Mouse (Mus musculus): Measurements from ENCODE around the gene Nop56. TPM values are rescaled to one million over a fixed set of nuclear protein-coding genes. Genes with fewer than 3 reads are reported as not detected.

Nop56 gene
- total RNA-seq (2014; fragmentation: Nextera tagmentation) (501 and 575 TPM in 2 replicates), total RNA-seq (2017) (468 and 587 TPM in 2 replicates)

DNA sequence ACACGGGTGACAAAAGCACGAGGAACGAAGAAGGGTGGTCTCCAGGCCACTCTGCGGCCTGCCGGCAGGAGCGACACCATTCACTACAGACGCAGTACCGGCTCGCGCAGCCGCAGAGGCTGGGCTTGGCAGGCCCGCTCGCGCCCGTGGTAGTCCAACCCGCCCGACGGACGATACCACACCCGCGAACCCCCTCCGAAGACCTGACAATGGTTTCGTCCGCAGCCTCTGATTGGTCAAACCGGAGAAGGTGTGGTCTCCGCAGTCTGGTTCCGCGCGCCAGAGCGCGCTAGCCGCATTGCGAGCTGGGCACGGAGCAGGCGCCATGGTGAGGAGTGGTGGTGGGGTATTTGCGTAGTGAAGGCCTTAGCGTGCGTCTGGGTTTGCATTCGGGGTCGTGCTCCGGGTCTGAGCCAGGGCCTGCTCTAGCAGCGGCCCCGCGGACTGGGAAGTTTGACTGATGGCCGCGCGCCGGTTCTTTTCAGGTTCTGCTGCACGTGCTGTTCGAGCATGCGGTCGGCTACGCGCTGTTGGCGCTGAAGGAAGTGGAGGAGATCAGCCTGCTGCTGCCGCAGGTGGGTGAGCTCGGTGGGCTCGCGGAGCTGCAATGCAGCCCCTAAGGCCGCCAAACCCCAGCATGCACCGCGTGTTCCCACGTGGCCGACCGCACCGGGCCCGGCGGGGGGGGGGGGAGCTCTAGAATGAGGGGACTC lies at the start of gene Nop56:
TSS of gene Nop56 (plus strand) at position 282 of the 713 bp plus-strand sequence.
- ATAC-seq (replicated peaks; ENCODE audit: poor library complexity, severe bottlenecking), result peak; percentile 91

DNA sequence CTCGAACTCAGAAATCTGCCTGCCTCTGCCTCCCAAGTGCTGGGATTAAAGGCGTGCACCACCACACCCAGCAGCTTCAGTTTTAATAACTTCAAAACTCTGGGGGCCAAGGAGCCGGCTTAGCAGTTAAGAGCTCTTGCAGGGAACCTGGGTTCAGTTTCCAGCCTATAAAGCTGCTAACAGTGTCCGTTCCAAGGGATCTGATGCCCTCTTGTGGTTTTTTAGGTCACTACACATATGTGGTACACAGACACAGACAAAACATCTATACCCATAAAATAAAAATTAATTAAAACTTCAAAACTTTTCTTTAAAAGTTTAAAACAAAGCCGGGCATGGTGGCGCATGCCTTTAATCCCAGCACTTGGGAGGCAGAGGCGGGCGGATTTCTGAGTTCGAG lies 27.3 kb upstream of the Nop56 start:
- ATAC-seq (replicated peaks; ENCODE audit: poor library complexity, severe bottlenecking), result peak; percentile 44; the same call in 1 of the 2 replicates

- no peak for ATAC-seq (replicated peaks; ENCODE audit: poor library complexity, severe bottlenecking)
These were observed 26.0 kb upstream of the Nop56 start for GRCm38 (mm10) chr2:130248226-130248625.

GRCm38 (mm10) chr2:130256762-130257161 lies 17.5 kb upstream of the Nop56 start:
- no peak for ATAC-seq (replicated peaks; ENCODE audit: poor library complexity, severe bottlenecking)

GRCm38 (mm10) chr2:130260822-130261221 lies 13.4 kb upstream of the Nop56 start:
- no peak for ATAC-seq (replicated peaks; ENCODE audit: poor library complexity, severe bottlenecking)

DNA sequence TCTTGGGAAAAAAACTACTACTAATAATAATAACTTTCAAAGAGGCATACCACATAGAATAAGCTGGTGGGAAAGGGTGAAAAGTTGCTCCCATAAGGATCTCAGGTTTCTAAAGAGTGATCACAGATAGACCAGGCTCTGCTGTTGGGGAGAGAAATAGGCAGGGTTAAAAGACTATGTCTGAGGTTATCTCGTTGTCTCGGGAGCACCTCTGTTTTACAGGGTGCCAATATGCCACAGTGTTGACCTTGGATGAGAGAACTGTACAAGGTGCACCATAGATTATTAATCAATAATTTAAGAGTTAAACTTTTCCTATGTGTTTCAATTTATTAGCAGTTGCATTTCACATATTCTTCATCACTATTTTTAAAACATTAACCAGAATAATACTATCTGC lies 12.3 kb upstream of the Nop56 start:
- ATAC-seq (replicated peaks; ENCODE audit: poor library complexity, severe bottlenecking), result no peak

GRCm38 (mm10) chr2:130262398-130262797 lies 11.8 kb upstream of the Nop56 start:
- ATAC-seq (replicated peaks; ENCODE audit: poor library complexity, severe bottlenecking), result no peak

- ATAC-seq (replicated peaks; ENCODE audit: poor library complexity, severe bottlenecking), result no peak
These were observed 8.7 kb upstream of the Nop56 start for GRCm38 (mm10) chr2:130265520-130265919.

DNA sequence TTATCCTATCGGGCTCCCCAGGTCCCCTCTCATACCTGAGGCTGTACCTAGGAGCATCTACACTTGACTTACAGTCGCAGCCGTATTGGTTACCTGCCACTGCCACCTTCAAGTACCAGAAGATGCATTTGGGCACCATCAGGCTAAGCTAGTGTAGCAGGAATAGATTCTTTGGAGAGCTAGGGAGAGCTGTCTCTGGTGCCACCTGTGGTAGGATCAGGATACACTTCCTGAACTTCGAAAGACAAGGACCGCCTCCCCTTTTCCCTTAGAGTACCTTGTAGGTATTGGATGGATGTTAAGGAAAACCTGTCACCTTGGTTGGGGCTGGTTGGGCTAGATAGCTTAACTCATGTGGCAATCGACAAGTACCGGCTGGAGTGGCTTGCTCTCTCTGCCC lies 6.2 kb upstream of the Nop56 start:
- ATAC-seq (replicated peaks; ENCODE audit: poor library complexity, severe bottlenecking), result no peak

- ATAC-seq (replicated peaks; ENCODE audit: poor library complexity, severe bottlenecking), result peak; percentile 0; the same call in 1 of the 2 replicates
These were observed 498 bp upstream of the Nop56 start for GRCm38 (mm10) chr2:130273732-130274131.

DNA sequence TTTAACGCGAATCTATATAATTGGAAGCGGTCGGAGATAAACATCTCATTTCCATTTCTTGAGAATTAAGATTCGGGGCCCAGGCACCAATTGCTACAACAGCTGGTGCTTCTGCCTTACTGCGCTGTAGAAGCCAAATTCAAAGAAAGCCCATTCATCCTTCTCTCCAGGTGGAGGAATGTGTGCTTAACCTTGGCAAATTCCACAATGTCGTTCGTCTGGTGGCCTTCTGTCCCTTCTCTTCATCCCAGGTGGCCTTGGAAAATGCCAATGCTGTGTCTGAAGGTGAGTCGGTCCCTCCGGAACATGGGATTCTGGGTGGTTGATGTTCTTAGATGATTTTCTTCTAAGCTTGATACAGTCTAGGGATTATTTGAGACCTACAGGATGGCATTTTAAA lies 632 bp downstream of the Nop56 start:
- no peak for ATAC-seq (replicated peaks; ENCODE audit: poor library complexity, severe bottlenecking)

DNA sequence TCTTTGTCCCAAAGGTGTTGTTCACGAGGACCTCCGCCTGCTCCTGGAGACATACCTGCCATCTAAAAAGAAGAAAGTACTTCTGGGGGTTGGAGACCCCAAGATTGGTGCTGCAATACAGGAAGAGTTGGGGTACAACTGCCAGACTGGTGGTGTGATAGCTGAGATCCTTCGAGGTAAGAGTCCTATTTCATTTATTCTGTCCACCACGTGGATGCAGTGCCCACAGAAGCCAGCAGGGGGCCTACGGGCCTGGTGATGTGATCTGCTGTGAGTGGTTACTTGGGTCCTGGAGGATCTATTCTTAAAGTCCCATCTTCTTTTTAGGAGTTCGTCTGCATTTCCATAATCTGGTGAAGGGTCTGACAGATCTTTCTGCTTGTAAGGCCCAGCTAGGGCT lies 1.4 kb downstream of the Nop56 start:
- peak; percentile 34 for ATAC-seq (replicated peaks; ENCODE audit: poor library complexity, severe bottlenecking)

GRCm38 (mm10) chr2:130279600-130280091 lies 5.4 kb downstream of the Nop56 start:
- ATAC-seq (replicated peaks; ENCODE audit: poor library complexity, severe bottlenecking), result no peak

DNA sequence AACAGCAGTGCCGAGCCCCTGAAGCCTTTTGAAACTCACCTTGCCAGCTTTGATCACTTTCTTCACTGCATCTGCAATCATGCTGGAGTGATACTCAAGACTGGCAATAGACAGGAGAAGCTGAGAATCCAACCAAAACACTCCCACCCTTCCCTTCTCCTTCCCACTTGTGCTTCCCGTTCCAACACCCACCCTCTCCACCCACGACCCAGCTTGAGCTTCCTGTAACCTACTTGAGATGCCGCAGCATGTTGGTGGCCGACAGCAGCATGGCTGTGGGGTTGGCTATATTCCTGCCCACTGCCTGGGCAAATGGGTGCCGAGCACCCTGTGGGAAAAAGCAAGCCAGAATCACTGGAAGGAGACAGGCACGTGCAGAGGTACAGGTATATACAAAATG lies 6.0 kb downstream of the Nop56 start:
- ATAC-seq (replicated peaks; ENCODE audit: poor library complexity, severe bottlenecking), result no peak

- no peak for ATAC-seq (replicated peaks; ENCODE audit: poor library complexity, severe bottlenecking)
These were observed 6.6 kb downstream of the Nop56 start for GRCm38 (mm10) chr2:130280818-130281217.

GRCm38 (mm10) chr2:130283854-130284654 lies 9.8 kb downstream of the Nop56 start, which contains the start of gene Idh3b:
Gene Idh3b (minus strand): TSS chr2:130284547.
- ATAC-seq (replicated peaks; ENCODE audit: poor library complexity, severe bottlenecking), result peak; percentile 87

GRCm38 (mm10) chr2:130289086-130289485 lies 14.9 kb downstream of the Nop56 start:
- no peak for ATAC-seq (replicated peaks; ENCODE audit: poor library complexity, severe bottlenecking)

- peak; percentile 62 for ATAC-seq (replicated peaks; ENCODE audit: poor library complexity, severe bottlenecking)
These were observed 17.2 kb downstream of the Nop56 start for GRCm38 (mm10) chr2:130291434-130291833.

GRCm38 (mm10) chr2:130293009-130293408 lies 18.8 kb downstream of the Nop56 start:
- ATAC-seq (replicated peaks; ENCODE audit: poor library complexity, severe bottlenecking), result no peak

DNA sequence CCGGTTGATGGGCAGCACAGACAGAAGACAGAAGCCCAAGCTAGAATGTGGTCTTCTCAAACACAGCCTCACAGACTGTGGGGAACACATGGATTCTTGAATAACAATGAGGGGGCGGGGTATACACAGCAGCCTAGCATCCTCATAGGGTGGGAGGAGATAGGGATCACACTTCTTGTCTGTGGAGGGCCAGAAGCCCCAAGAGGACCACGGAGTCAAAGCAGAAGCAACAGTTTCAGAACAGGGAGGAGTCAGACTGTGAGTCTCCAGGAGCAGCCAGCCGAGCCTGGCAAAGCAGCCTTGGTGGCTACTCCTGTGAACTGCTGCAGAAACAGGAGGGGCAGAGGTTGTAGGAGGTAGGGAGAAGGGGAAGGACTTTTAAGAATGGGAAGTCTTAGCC lies 19.3 kb downstream of the Nop56 start:
- peak; percentile 62 for ATAC-seq (replicated peaks; ENCODE audit: poor library complexity, severe bottlenecking)

- ATAC-seq (replicated peaks; ENCODE audit: poor library complexity, severe bottlenecking), result no peak
These were observed 20.1 kb downstream of the Nop56 start for GRCm38 (mm10) chr2:130294218-130294935.

Measured in granulocyte monocyte progenitor cell, adult 5-6 weeks (primary cell).